Mouse (Mus musculus): Measurements from ENCODE around the gene Kcng4. TPM values are rescaled to one million over a fixed set of nuclear protein-coding genes. Genes with fewer than 3 reads are reported as not detected.

The Kcng4 gene
- polyA plus RNA-seq, 1 experiment from 2014 or later, result 0.15 TPM

- peak; percentile 53; the same call in 1 of the 2 replicates for ATAC-seq (ENCODE audit: low FRiP score, low TSS enrichment)
- Histone ChIP-seq H3K4me1 (ENCODE audit: insufficient read depth, low read length) (peaks cover 34% of the 10 kb centered on the region), H3K4me2 (replicated peaks; ENCODE audit: low read depth, low read length) (peak within 1 kb of the TSS; percentile 27), H3K36me3 (ENCODE audit: insufficient read depth, low read length) (no peaks in the 10 kb centered on the region), H3K9ac (replicated peaks; ENCODE audit: low read length) (no peak within 1 kb of the TSS), H3K27me3 (ENCODE audit: insufficient read depth, low read length) (peaks cover 4% of the 10 kb centered on the region; the same call in 1 of the 2 replicates), H3K27ac (ENCODE audit: low read length) (0 out of 2 replicates have a peak within 1 kb of the TSS, but pooled peaks have one; percentile 10), H3K4me3 (ENCODE audit: low read length) (no peak within 1 kb of the TSS), H3K9me3 (ENCODE audit: low read length) (no peaks in the 10 kb centered on the region)
- 10% methylated on average over 14 of the region's 14 CpGs for WGBS
These were observed 30.9 kb upstream of the Kcng4 start, which contains the start of gene Wfdc1 for GRCm38 (mm10) chr8:119666219-119666951. Wfdc1 (plus strand) TSS chr8:119666365.

GRCm38 (mm10) chr8:119665270-119665669 is 29.8 kb upstream of the Kcng4 start:
- peaks cover 4% of the 10 kb centered on the region; the same call in 1 of the 2 replicates for H3K27me3 ChIP-seq (ENCODE audit: insufficient read depth, low read length)
- H3K4me2 ChIP-seq (replicated peaks; ENCODE audit: low read depth, low read length), result no peak overlapping the region
- no peak overlapping the region for H3K4me3 ChIP-seq (ENCODE audit: low read length)
- 47% methylated on average over 6 of the region's 6 CpGs for WGBS
- H3K9me3 ChIP-seq (ENCODE audit: low read length), result no peaks in the 10 kb centered on the region
- no peak overlapping the region for H3K9ac ChIP-seq (replicated peaks; ENCODE audit: low read length)
- H3K27ac ChIP-seq (ENCODE audit: low read length), result 0 out of 2 replicates have a peak overlapping the region, but pooled peaks have one; percentile 10
- ATAC-seq (ENCODE audit: low FRiP score, low TSS enrichment), result no peak
- H3K4me1 ChIP-seq (ENCODE audit: insufficient read depth, low read length), result peaks cover 38% of the 10 kb centered on the region
- H3K36me3 ChIP-seq (ENCODE audit: insufficient read depth, low read length), result no peaks in the 10 kb centered on the region

GRCm38 (mm10) chr8:119663440-119663839 is 28.0 kb upstream of the Kcng4 start:
- WGBS, result 70% methylated on average over 11 of the region's 11 CpGs
- Histone ChIP-seq H3K36me3 (ENCODE audit: insufficient read depth, low read length) (no peaks in the 10 kb centered on the region), H3K9ac (replicated peaks; ENCODE audit: low read length) (no peak overlapping the region), H3K4me2 (replicated peaks; ENCODE audit: low read depth, low read length) (no peak overlapping the region), H3K27me3 (ENCODE audit: insufficient read depth, low read length) (peaks cover 4% of the 10 kb centered on the region; the same call in 1 of the 2 replicates), H3K4me1 (ENCODE audit: insufficient read depth, low read length) (peaks cover 38% of the 10 kb centered on the region), H3K4me3 (ENCODE audit: low read length) (no peak overlapping the region), H3K9me3 (ENCODE audit: low read length) (no peaks in the 10 kb centered on the region), H3K27ac (ENCODE audit: low read length) (no peak overlapping the region)
- no peak for ATAC-seq (ENCODE audit: low FRiP score, low TSS enrichment)

GRCm38 (mm10) chr8:119661892-119662291 is 26.4 kb upstream of the Kcng4 start:
- WGBS, result 83% methylated on average over 6 of the region's 6 CpGs
- ATAC-seq (ENCODE audit: low FRiP score, low TSS enrichment), result no peak
- H3K27ac ChIP-seq (ENCODE audit: low read length), result no peak overlapping the region

GRCm38 (mm10) chr8:119661081-119661480 is 25.6 kb upstream of the Kcng4 start:
- ATAC-seq (ENCODE audit: low FRiP score, low TSS enrichment), result peak; percentile 78
- H3K27me3 ChIP-seq (ENCODE audit: insufficient read depth, low read length), result no peaks in the 10 kb centered on the region
- no peak overlapping the region for H3K27ac ChIP-seq (ENCODE audit: low read length)
- H3K4me2 ChIP-seq (replicated peaks; ENCODE audit: low read depth, low read length), result no peak overlapping the region
- no peak overlapping the region for H3K4me3 ChIP-seq (ENCODE audit: low read length)
- WGBS, result 7% methylated on average over 9 of the region's 9 CpGs
- peaks cover 29% of the 10 kb centered on the region for H3K4me1 ChIP-seq (ENCODE audit: insufficient read depth, low read length)
- H3K9me3 ChIP-seq (ENCODE audit: low read length), result 0 out of 2 replicates have a peak, but pooled peaks cover 5% of the 10 kb centered on the region
- H3K9ac ChIP-seq (replicated peaks; ENCODE audit: low read length), result no peak overlapping the region; the same call in 1 of the 2 replicates
- no peaks in the 10 kb centered on the region for H3K36me3 ChIP-seq (ENCODE audit: insufficient read depth, low read length)

More at GRCm38 (mm10) chr8:119661892-119662291, 26.4 kb upstream of the Kcng4 start:
- Histone ChIP-seq H3K9ac (replicated peaks; ENCODE audit: low read length) (no peak overlapping the region), H3K4me1 (ENCODE audit: insufficient read depth, low read length) (peaks cover 37% of the 10 kb centered on the region), H3K36me3 (ENCODE audit: insufficient read depth, low read length) (no peaks in the 10 kb centered on the region), H3K9me3 (ENCODE audit: low read length) (0 out of 2 replicates have a peak, but pooled peaks cover 5% of the 10 kb centered on the region), H3K27me3 (ENCODE audit: insufficient read depth, low read length) (peaks cover 2% of the 10 kb centered on the region; the same call in 1 of the 2 replicates), H3K4me2 (replicated peaks; ENCODE audit: low read depth, low read length) (no peak overlapping the region), H3K4me3 (ENCODE audit: low read length) (no peak overlapping the region)

GRCm38 (mm10) chr8:119656709-119657464 is 21.4 kb upstream of the Kcng4 start:
- no peak overlapping the region for H3K9ac ChIP-seq (replicated peaks; ENCODE audit: low read length)
- no peak for ATAC-seq (ENCODE audit: low FRiP score, low TSS enrichment)
- H3K36me3 ChIP-seq (ENCODE audit: insufficient read depth, low read length), result no peaks in the 10 kb centered on the region
- 0 out of 2 replicates have a peak, but pooled peaks cover 5% of the 10 kb centered on the region for H3K9me3 ChIP-seq (ENCODE audit: low read length)
- H3K4me1 ChIP-seq (ENCODE audit: insufficient read depth, low read length), result peaks cover 17% of the 10 kb centered on the region
- no peak overlapping the region for H3K27ac ChIP-seq (ENCODE audit: low read length)
- H3K4me3 ChIP-seq (ENCODE audit: low read length), result no peak overlapping the region
- 55% methylated on average over 5 of the region's 5 CpGs for WGBS
- H3K4me2 ChIP-seq (replicated peaks; ENCODE audit: low read depth, low read length), result no peak overlapping the region
- H3K27me3 ChIP-seq (ENCODE audit: insufficient read depth, low read length), result no peaks in the 10 kb centered on the region

GRCm38 (mm10) chr8:119651324-119651723 is 15.8 kb upstream of the Kcng4 start:
- Histone ChIP-seq H3K4me2 (replicated peaks; ENCODE audit: low read depth, low read length) (no peak overlapping the region), H3K27ac (ENCODE audit: low read length) (no peak overlapping the region), H3K9me3 (ENCODE audit: low read length) (peaks cover 5% of the 10 kb centered on the region; the same call in 1 of the 2 replicates), H3K9ac (replicated peaks; ENCODE audit: low read length) (no peak overlapping the region), H3K4me1 (ENCODE audit: insufficient read depth, low read length) (peaks cover 15% of the 10 kb centered on the region), H3K36me3 (ENCODE audit: insufficient read depth, low read length) (no peaks in the 10 kb centered on the region), H3K4me3 (ENCODE audit: low read length) (no peak overlapping the region), H3K27me3 (ENCODE audit: insufficient read depth, low read length) (no peaks in the 10 kb centered on the region)
- ATAC-seq (ENCODE audit: low FRiP score, low TSS enrichment), result peak; percentile 85; the same call in 1 of the 2 replicates
- 3% methylated on average over 2 of the region's 2 CpGs for WGBS

GRCm38 (mm10) chr8:119646846-119647245 is 11.4 kb upstream of the Kcng4 start:
- H3K9ac ChIP-seq (replicated peaks; ENCODE audit: low read length), result no peak overlapping the region
- 75% methylated on average over 7 of the region's 7 CpGs for WGBS
- peaks cover 5% of the 10 kb centered on the region; the same call in 1 of the 2 replicates for H3K9me3 ChIP-seq (ENCODE audit: low read length)
- no peak overlapping the region for H3K4me3 ChIP-seq (ENCODE audit: low read length)
- no peak overlapping the region for H3K27ac ChIP-seq (ENCODE audit: low read length)
- no peaks in the 10 kb centered on the region for H3K36me3 ChIP-seq (ENCODE audit: insufficient read depth, low read length)
- no peak overlapping the region for H3K4me2 ChIP-seq (replicated peaks; ENCODE audit: low read depth, low read length)
- no peaks in the 10 kb centered on the region; the same call in 1 of the 2 replicates for H3K27me3 ChIP-seq (ENCODE audit: insufficient read depth, low read length)
- peaks cover 14% of the 10 kb centered on the region for H3K4me1 ChIP-seq (ENCODE audit: insufficient read depth, low read length)
- ATAC-seq (ENCODE audit: low FRiP score, low TSS enrichment), result no peak

GRCm38 (mm10) chr8:119646197-119646596 is 10.7 kb upstream of the Kcng4 start:
- Histone ChIP-seq H3K4me3 (ENCODE audit: low read length) (no peak overlapping the region), H3K9ac (replicated peaks; ENCODE audit: low read length) (no peak overlapping the region), H3K4me2 (replicated peaks; ENCODE audit: low read depth, low read length) (no peak overlapping the region), H3K27ac (ENCODE audit: low read length) (no peak overlapping the region), H3K9me3 (ENCODE audit: low read length) (peaks cover 5% of the 10 kb centered on the region; the same call in 1 of the 2 replicates), H3K27me3 (ENCODE audit: insufficient read depth, low read length) (no peaks in the 10 kb centered on the region; the same call in 1 of the 2 replicates), H3K36me3 (ENCODE audit: insufficient read depth, low read length) (no peaks in the 10 kb centered on the region), H3K4me1 (ENCODE audit: insufficient read depth, low read length) (peaks cover 7% of the 10 kb centered on the region; the same call in 1 of the 2 replicates)
- WGBS, result 75% methylated on average over 3 of the region's 3 CpGs
- ATAC-seq (ENCODE audit: low FRiP score, low TSS enrichment), result no peak

Measured in kidney, embryonic 16.5 days (tissue).